Mouse (Mus musculus) stomach, embryonic 14.5 days (tissue): ENCODE data around the gene Elmod3. TPM values are rescaled to one million over a fixed set of nuclear protein-coding genes. Genes with fewer than 3 reads are reported as not detected.

Experiments used
- ATAC-seq: fragments of 200-750 bp; cut with Nextera tagmentation; 2 replicates; pipeline ENCODE4 v1.8.0; 2017; ENCODE audit warnings: low read depth, moderate TSS enrichment; ENCODE audit not compliant: insufficient number of reproducible peaks, insufficient read depth, low FRiP score
- H3K27ac ChIP-seq: fragments of 300-500 bp; sonication (generic); 2 replicates; pipeline ENCODE4 v1.5.1; 2014; ENCODE audit warnings: mild to moderate bottlenecking, low read length, moderate library complexity, mixed read lengths
- H3K27me3 ChIP-seq: fragments of 300-500 bp; sonication (generic); 2 replicates; pipeline ENCODE4 v1.6.1; 2014; ENCODE audit warnings: low read length, control low read depth, mixed read lengths; ENCODE audit not compliant: control insufficient read depth, insufficient read depth
- H3K36me3 ChIP-seq: fragments of 300-500 bp; sonication (generic); 2 replicates; pipeline ENCODE4 v1.6.1; 2014; ENCODE audit warnings: mild to moderate bottlenecking, control low read depth, low read length, moderate library complexity, mixed read lengths; ENCODE audit not compliant: control insufficient read depth, insufficient read depth
- H3K4me1 ChIP-seq: fragments of 300-500 bp; sonication (generic); 2 replicates; pipeline ENCODE4 v1.6.1; 2014; ENCODE audit warnings: low read length, control low read depth, mixed read lengths; ENCODE audit not compliant: control insufficient read depth, insufficient read depth
- H3K4me2 ChIP-seq: fragments of 300-500 bp; sonication (generic); replicated peaks from 2 replicates; pipeline ENCODE4 v1.6.1; 2014; ENCODE audit warnings: low read depth, low read length, control low read depth
- H3K4me3 ChIP-seq: fragments of 300-500 bp; sonication (generic); 2 replicates; pipeline ENCODE4 v1.5.1; 2014; ENCODE audit warnings: low read depth, low read length, control low read depth
- H3K9ac ChIP-seq: fragments of 300-500 bp; sonication (generic); replicated peaks from 2 replicates; pipeline ENCODE4 v1.6.1; 2014; ENCODE audit warnings: low read depth, mild to moderate bottlenecking, control low read depth, low read length, moderate library complexity, mixed read lengths
- H3K9me3 ChIP-seq: fragments of 300-500 bp; sonication (generic); 2 replicates; pipeline ENCODE4 v1.6.1; 2016; ENCODE audit warnings: low read depth, low read length, control low read depth; ENCODE audit not compliant: control insufficient read depth
- WGBS: fragments of 180-500 bp; shearing (Covaris S2); extraction: QIAGEN DNeasy Blood & Tissue Kit; methylation state at CpG from one replicate; pipeline ENCODE4 v1.1.7; 2014; 5-methylcytosine and 5-hydroxymethylcytosine counted together
- polyA plus RNA-seq: library from polyadenylated mRNA; unstranded; fragments of >200 nt; fragmentation: Nextera tagmentation; extraction: Ambion mirVana; gene quantifications from 2 replicates; pipeline ENCODE4 v1.2.1, GENCODE M21; 2014

The Elmod3 gene
- polyA plus RNA-seq, 1 experiment from 2014 or later: 19.0 TPM

GRCm38 (mm10) chr6:72527070-72527469 lies 71.1 kb downstream of the Elmod3 start:
- Histone ChIP-seq H3K4me2 (no peak overlapping the region), H3K27ac (no peak overlapping the region), H3K9me3 (no peaks in the 10 kb centered on the region), H3K4me3 (no peak overlapping the region), H3K36me3 (no peaks in the 10 kb centered on the region), H3K4me1 (no peaks in the 10 kb centered on the region), H3K27me3 (no peaks in the 10 kb centered on the region), H3K9ac (no peak overlapping the region)
- no peak for ATAC-seq
- 85% methylated on average over 4 of the region's 4 CpGs for WGBS

- Histone ChIP-seq H3K4me2 (no peak overlapping the region), H3K9me3 (no peaks in the 10 kb centered on the region), H3K27me3 (no peaks in the 10 kb centered on the region), H3K9ac (no peak overlapping the region), H3K27ac (no peak overlapping the region), H3K36me3 (no peaks in the 10 kb centered on the region), H3K4me3 (no peak overlapping the region), H3K4me1 (peaks cover 9% of the 10 kb centered on the region)
- no peak for ATAC-seq
- 88% methylated on average over 2 of the region's 2 CpGs for WGBS
Observed at GRCm38 (mm10) chr6:72524160-72524559, 74.1 kb downstream of the Elmod3 start.

- Histone ChIP-seq H3K4me2 (no peak overlapping the region), H3K27me3 (no peaks in the 10 kb centered on the region), H3K4me1 (peaks cover 9% of the 10 kb centered on the region), H3K9ac (no peak overlapping the region), H3K36me3 (no peaks in the 10 kb centered on the region), H3K9me3 (no peaks in the 10 kb centered on the region), H3K27ac (no peak overlapping the region), H3K4me3 (no peak overlapping the region)
- no peak for ATAC-seq
- WGBS: 72% methylated on average over 4 of the region's 4 CpGs
Observed at GRCm38 (mm10) chr6:72523222-72523621, 75.0 kb downstream of the Elmod3 start.

GRCm38 (mm10) chr6:72522288-72522687 lies 75.9 kb downstream of the Elmod3 start:
- no peak overlapping the region for H3K4me3 ChIP-seq
- WGBS: 88% methylated on average over 5 of the region's 5 CpGs
- no peak for ATAC-seq
- H3K27ac ChIP-seq: no peak overlapping the region
- no peaks in the 10 kb centered on the region for H3K36me3 ChIP-seq
- no peaks in the 10 kb centered on the region for H3K9me3 ChIP-seq
- no peaks in the 10 kb centered on the region for H3K27me3 ChIP-seq
- H3K4me2 ChIP-seq: no peak overlapping the region
- H3K4me1 ChIP-seq: peaks cover 9% of the 10 kb centered on the region
- no peak overlapping the region for H3K9ac ChIP-seq

- H3K4me1 ChIP-seq: peaks cover 9% of the 10 kb centered on the region
- H3K4me3 ChIP-seq: no peak within 1 kb of the TSS
- no peak within 1 kb of the TSS for H3K9ac ChIP-seq
- 88% methylated on average over 5 of the region's 5 CpGs for WGBS
- H3K27me3 ChIP-seq: no peaks in the 10 kb centered on the region
- no peak within 1 kb of the TSS for H3K4me2 ChIP-seq
- no peak for ATAC-seq
- H3K9me3 ChIP-seq: no peaks in the 10 kb centered on the region
- H3K36me3 ChIP-seq: no peaks in the 10 kb centered on the region
- no peak within 1 kb of the TSS for H3K27ac ChIP-seq
Observed at GRCm38 (mm10) chr6:72521607-72522006, 76.6 kb downstream of the Elmod3 start, which contains the start of gene Sh2d6. Gene Sh2d6 (minus strand): TSS chr6:72521707.

GRCm38 (mm10) chr6:72520904-72521303 lies 77.3 kb downstream of the Elmod3 start:
- no peak overlapping the region for H3K27ac ChIP-seq
- H3K4me1 ChIP-seq: peaks cover 9% of the 10 kb centered on the region
- H3K9me3 ChIP-seq: no peaks in the 10 kb centered on the region
- WGBS: 90% methylated on average over 5 of the region's 5 CpGs
- no peak for ATAC-seq
- H3K36me3 ChIP-seq: no peaks in the 10 kb centered on the region
- no peak overlapping the region for H3K4me2 ChIP-seq
- no peaks in the 10 kb centered on the region for H3K27me3 ChIP-seq
- no peak overlapping the region for H3K4me3 ChIP-seq
- no peak overlapping the region for H3K9ac ChIP-seq

GRCm38 (mm10) chr6:72519892-72520663 lies 78.1 kb downstream of the Elmod3 start:
- Histone ChIP-seq H3K36me3 (no peaks in the 10 kb centered on the region), H3K27me3 (no peaks in the 10 kb centered on the region), H3K9ac (no peak overlapping the region), H3K27ac (peak overlapping the region; percentile 28; the same call in 1 of the 2 replicates), H3K4me1 (peaks cover 9% of the 10 kb centered on the region), H3K9me3 (no peaks in the 10 kb centered on the region), H3K4me2 (no peak overlapping the region), H3K4me3 (no peak overlapping the region)
- WGBS: 16% methylated on average over 10 of the region's 10 CpGs
- ATAC-seq: peak; percentile 51; the same call in 1 of the 2 replicates

- 39% methylated on average over 8 of the region's 8 CpGs for WGBS
- Histone ChIP-seq H3K27me3 (no peaks in the 10 kb centered on the region), H3K4me2 (no peak overlapping the region), H3K27ac (no peak overlapping the region), H3K9me3 (no peaks in the 10 kb centered on the region), H3K36me3 (no peaks in the 10 kb centered on the region), H3K4me1 (peaks cover 9% of the 10 kb centered on the region), H3K9ac (no peak overlapping the region), H3K4me3 (no peak overlapping the region)
- no peak for ATAC-seq
Observed at GRCm38 (mm10) chr6:72519303-72519702, 78.9 kb downstream of the Elmod3 start.

GRCm38 (mm10) chr6:72518842-72519241 lies 79.4 kb downstream of the Elmod3 start:
- 89% methylated on average over 1 of the region's 1 CpGs for WGBS
- no peak overlapping the region for H3K4me3 ChIP-seq
- no peak overlapping the region for H3K9ac ChIP-seq
- H3K9me3 ChIP-seq: no peaks in the 10 kb centered on the region
- no peaks in the 10 kb centered on the region for H3K27me3 ChIP-seq
- no peaks in the 10 kb centered on the region for H3K36me3 ChIP-seq
- peaks cover 9% of the 10 kb centered on the region for H3K4me1 ChIP-seq
- no peak overlapping the region for H3K27ac ChIP-seq
- H3K4me2 ChIP-seq: no peak overlapping the region
- ATAC-seq: no peak
